Mouse (Mus musculus): ENCODE results near the gene Scd2. TPM values are rescaled to one million over a fixed set of nuclear protein-coding genes. Genes with fewer than 3 reads are reported as not detected.
"Not testable (repeated sequence)": the region's sequence is repeated elsewhere in the genome, so short reads cannot be mapped to it uniquely, and the experiment has no call there.

Scd2 gene
- polyA plus RNA-seq, 1 experiment from 2014 or later: 219 TPM

DNA sequence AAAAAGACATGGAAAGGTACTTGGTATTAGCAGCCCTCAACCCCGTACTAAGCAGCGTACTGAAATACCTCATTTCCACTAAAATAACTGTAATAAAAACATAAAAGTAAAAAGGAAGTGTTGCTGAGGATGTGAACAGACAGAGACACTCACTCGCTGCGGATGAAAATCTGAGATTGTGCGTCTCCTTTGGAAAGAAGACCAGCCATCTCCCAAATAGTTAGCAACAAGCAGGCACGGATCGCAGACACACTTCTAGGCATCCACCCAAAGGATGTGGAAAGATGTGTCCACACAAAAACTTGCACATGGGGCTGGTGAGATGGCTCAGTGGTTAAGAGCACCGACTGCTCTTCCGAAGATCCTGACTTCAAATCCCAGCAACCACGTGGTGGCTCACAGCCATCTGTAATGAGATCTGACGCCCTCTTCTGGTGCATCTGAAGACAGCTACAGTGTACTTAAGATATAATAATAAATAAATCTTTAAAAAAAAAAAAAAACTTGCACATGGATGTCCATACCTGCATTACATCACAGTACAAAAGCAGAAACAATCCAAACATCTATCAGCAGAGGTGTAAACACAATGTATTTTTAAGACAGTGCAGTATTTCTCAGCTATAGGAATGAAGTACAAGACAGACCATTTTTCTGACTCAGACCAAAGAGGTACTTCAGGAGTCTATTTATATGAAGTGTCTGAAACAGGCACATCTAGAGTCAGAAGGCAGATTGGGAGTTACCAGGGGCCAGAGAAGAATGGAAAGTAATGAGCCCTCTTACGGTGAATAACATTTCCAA lies 16.1 kb downstream of the Scd2 start:
- Histone ChIP-seq H3K27me3 (no peaks in the 10 kb centered on the region), H3K9ac (no peak overlapping the region), H3K4me1 (peaks cover 11% of the 10 kb centered on the region), H3K4me3 (no peak overlapping the region), H3K27ac (no peak overlapping the region), H3K9me3 (no peaks in the 10 kb centered on the region), H3K36me3 (peaks cover 48% of the 10 kb centered on the region), H3K4me2 (replicated peaks) (no peak overlapping the region)
- ATAC-seq (ENCODE audit: low FRiP score, low read depth): no peak
- WGBS: 78% methylated on average over 12 of the region's 12 CpGs

GRCm38 (mm10) chr19:44310155-44310575 lies 16.7 kb downstream of the Scd2 start:
- Histone ChIP-seq H3K36me3 (peaks cover 42% of the 10 kb centered on the region), H3K4me1 (peaks cover 12% of the 10 kb centered on the region)
- not testable (repeated sequence) for H3K9me3 ChIP-seq; H3K27me3 ChIP-seq; H3K4me2 ChIP-seq (replicated peaks); H3K27ac ChIP-seq; H3K4me3 ChIP-seq; ATAC-seq (ENCODE audit: low FRiP score, low read depth); H3K9ac ChIP-seq
- 78% methylated on average over 1 of the region's 1 CpGs for WGBS

DNA sequence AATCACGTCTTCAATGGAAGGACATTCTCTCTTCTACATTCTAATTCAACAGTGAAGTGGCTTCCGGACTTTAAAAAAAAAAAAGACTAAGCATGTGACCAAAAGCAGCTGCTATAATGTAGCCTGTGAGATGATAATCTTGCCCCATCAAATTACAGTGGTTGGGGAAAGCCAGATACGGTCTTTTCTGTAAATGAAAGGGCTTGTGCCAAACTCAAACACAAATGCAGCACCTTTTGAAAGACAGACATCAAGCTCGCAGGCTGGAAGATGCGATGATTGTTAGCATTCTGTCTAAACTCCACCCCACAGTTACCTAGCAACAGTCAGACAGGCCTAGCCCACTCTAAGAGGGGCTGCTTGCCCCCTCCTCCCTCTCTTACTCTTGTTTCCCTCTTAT lies 17.3 kb downstream of the Scd2 start:
- no peak overlapping the region for H3K4me2 ChIP-seq (replicated peaks)
- no peak overlapping the region for H3K9ac ChIP-seq
- WGBS: 60% methylated on average over 5 of the region's 5 CpGs
- no peak overlapping the region for H3K27ac ChIP-seq
- ATAC-seq (ENCODE audit: low FRiP score, low read depth): no peak
- H3K4me3 ChIP-seq: no peak overlapping the region
- H3K9me3 ChIP-seq: no peaks in the 10 kb centered on the region
- H3K27me3 ChIP-seq: no peaks in the 10 kb centered on the region
- H3K4me1 ChIP-seq: peaks cover 12% of the 10 kb centered on the region
- H3K36me3 ChIP-seq: peaks cover 36% of the 10 kb centered on the region

GRCm38 (mm10) chr19:44311306-44312006 lies 18.0 kb downstream of the Scd2 start:
- ATAC-seq (ENCODE audit: low FRiP score, low read depth): no peak
- H3K9ac ChIP-seq: no peak overlapping the region
- no peak overlapping the region for H3K4me3 ChIP-seq
- no peaks in the 10 kb centered on the region for H3K9me3 ChIP-seq
- H3K36me3 ChIP-seq: peaks cover 29% of the 10 kb centered on the region
- H3K4me1 ChIP-seq: peaks cover 12% of the 10 kb centered on the region
- 77% methylated on average over 8 of the region's 8 CpGs for WGBS
- no peak overlapping the region for H3K4me2 ChIP-seq (replicated peaks)
- no peaks in the 10 kb centered on the region for H3K27me3 ChIP-seq
- H3K27ac ChIP-seq: no peak overlapping the region; the same call in 1 of the 2 replicates

GRCm38 (mm10) chr19:44312007-44312360 lies 18.5 kb downstream of the Scd2 start:
- no peak overlapping the region for H3K4me3 ChIP-seq
- H3K27me3 ChIP-seq: no peaks in the 10 kb centered on the region
- no peak overlapping the region for H3K9ac ChIP-seq
- 61% methylated on average over 4 of the region's 4 CpGs for WGBS
- no peak for ATAC-seq (ENCODE audit: low FRiP score, low read depth)
- peaks cover 24% of the 10 kb centered on the region for H3K36me3 ChIP-seq
- no peak overlapping the region; the same call in 1 of the 2 replicates for H3K27ac ChIP-seq
- no peak overlapping the region for H3K4me2 ChIP-seq (replicated peaks)
- no peaks in the 10 kb centered on the region for H3K9me3 ChIP-seq
- peaks cover 12% of the 10 kb centered on the region for H3K4me1 ChIP-seq

DNA sequence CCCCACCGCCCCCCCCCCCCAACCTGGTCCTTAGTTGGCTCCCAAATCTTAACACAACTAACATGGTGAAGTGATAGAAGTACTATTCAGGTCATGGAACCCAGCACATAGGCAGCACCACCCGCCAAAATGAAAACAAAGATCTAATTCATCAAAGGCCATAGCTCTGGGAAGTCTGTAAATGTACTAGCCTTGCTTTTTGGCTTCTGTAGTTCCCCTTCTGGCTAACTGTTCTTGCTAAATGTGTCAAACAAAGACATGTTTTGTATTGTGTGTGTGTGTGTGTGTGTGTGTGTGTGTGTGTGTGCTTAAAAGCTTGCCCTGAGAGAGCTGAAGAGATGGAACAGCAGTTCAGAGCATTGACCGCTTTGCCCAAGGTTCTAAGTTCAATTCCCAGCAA lies 19.6 kb downstream of the Scd2 start:
- Histone ChIP-seq H3K9ac (no peak overlapping the region), H3K9me3 (no peaks in the 10 kb centered on the region), H3K4me2 (replicated peaks) (no peak overlapping the region), H3K27me3 (no peaks in the 10 kb centered on the region), H3K36me3 (peaks cover 13% of the 10 kb centered on the region), H3K4me3 (no peak overlapping the region), H3K4me1 (peaks cover 12% of the 10 kb centered on the region), H3K27ac (no peak overlapping the region)
- no peak for ATAC-seq (ENCODE audit: low FRiP score, low read depth)
- 77% methylated on average over 3 of the region's 3 CpGs for WGBS

GRCm38 (mm10) chr19:44314327-44314759 lies 20.9 kb downstream of the Scd2 start:
- Histone ChIP-seq H3K27me3 (no peaks in the 10 kb centered on the region), H3K9me3 (0 out of 2 replicates have a peak, but pooled peaks cover 5% of the 10 kb centered on the region), H3K27ac (peak overlapping the region; percentile 72; the same call in 1 of the 2 replicates), H3K4me1 (peaks cover 12% of the 10 kb centered on the region), H3K9ac (peak overlapping the region; percentile 65), H3K4me3 (peak overlapping the region; percentile 54), H3K4me2 (replicated peaks) (peak overlapping the region; percentile 85), H3K36me3 (peaks cover 2% of the 10 kb centered on the region)
- WGBS: 1% methylated on average over 18 of the region's 18 CpGs
- ATAC-seq (ENCODE audit: low FRiP score, low read depth): peak; percentile 92

GRCm38 (mm10) chr19:44314871-44315414 lies 21.5 kb downstream of the Scd2 start:
- peak overlapping the region; percentile 54 for H3K4me3 ChIP-seq
- ATAC-seq (ENCODE audit: low FRiP score, low read depth): peak; percentile 83

GRCm38 (mm10) chr19:44316752-44317315 lies 23.4 kb downstream of the Scd2 start:
- no peak overlapping the region for H3K9ac ChIP-seq
- no peak for ATAC-seq (ENCODE audit: low FRiP score, low read depth)
- WGBS: 31% methylated on average over 5 of the region's 5 CpGs
- H3K4me3 ChIP-seq: no peak overlapping the region
- H3K9me3 ChIP-seq: 0 out of 2 replicates have a peak, but pooled peaks cover 5% of the 10 kb centered on the region
- no peaks in the 10 kb centered on the region for H3K27me3 ChIP-seq
- peaks cover 12% of the 10 kb centered on the region for H3K4me1 ChIP-seq
- no peak overlapping the region for H3K27ac ChIP-seq
- no peaks in the 10 kb centered on the region; the same call in 1 of the 2 replicates for H3K36me3 ChIP-seq
- no peak overlapping the region for H3K4me2 ChIP-seq (replicated peaks)

More at GRCm38 (mm10) chr19:44314871-44315414, 21.5 kb downstream of the Scd2 start:
- under 1% methylated on average over 11 of the region's 11 CpGs for WGBS
- no peaks in the 10 kb centered on the region; the same call in 1 of the 2 replicates for H3K36me3 ChIP-seq
- H3K9me3 ChIP-seq: 0 out of 2 replicates have a peak, but pooled peaks cover 5% of the 10 kb centered on the region
- H3K4me1 ChIP-seq: peaks cover 12% of the 10 kb centered on the region
- peak overlapping the region; percentile 72 for H3K27ac ChIP-seq
- peak overlapping the region; percentile 65 for H3K9ac ChIP-seq
- H3K4me2 ChIP-seq (replicated peaks): peak overlapping the region; percentile 85
- H3K27me3 ChIP-seq: no peaks in the 10 kb centered on the region

DNA sequence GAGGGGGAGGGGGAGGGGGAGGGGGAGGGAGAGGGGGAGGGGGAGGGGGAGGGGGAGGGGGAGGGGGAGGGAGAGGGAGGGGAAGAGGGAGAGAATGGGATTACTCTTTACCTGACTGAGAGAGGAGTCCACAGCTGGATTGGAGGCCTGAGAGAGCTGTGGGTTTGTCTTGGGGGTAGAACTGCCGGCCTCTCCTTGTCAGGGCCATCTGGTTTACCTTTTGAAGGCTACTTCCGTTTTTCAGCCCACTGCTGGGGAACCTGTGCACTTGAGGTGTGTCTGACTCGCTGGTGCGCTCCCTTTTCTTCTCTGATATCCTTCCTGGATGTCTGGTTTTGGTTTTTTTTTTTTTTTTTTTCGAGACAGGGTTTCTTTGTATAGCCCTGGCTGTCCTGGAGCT lies 23.9 kb downstream of the Scd2 start:
- Histone ChIP-seq H3K4me2 (replicated peaks) (no peak overlapping the region), H3K9me3 (0 out of 2 replicates have a peak, but pooled peaks cover 5% of the 10 kb centered on the region), H3K4me3 (no peak overlapping the region), H3K36me3 (no peaks in the 10 kb centered on the region; the same call in 1 of the 2 replicates), H3K27me3 (no peaks in the 10 kb centered on the region), H3K4me1 (peaks cover 12% of the 10 kb centered on the region), H3K27ac (no peak overlapping the region), H3K9ac (no peak overlapping the region)
- WGBS: 74% methylated on average over 5 of the region's 5 CpGs
- ATAC-seq (ENCODE audit: low FRiP score, low read depth): no peak

GRCm38 (mm10) chr19:44318545-44318944 lies 25.1 kb downstream of the Scd2 start:
- no peak overlapping the region for H3K4me3 ChIP-seq
- H3K36me3 ChIP-seq: no peaks in the 10 kb centered on the region; the same call in 1 of the 2 replicates
- H3K9ac ChIP-seq: no peak overlapping the region
- no peak overlapping the region for H3K27ac ChIP-seq
- H3K4me2 ChIP-seq (replicated peaks): no peak overlapping the region
- H3K4me1 ChIP-seq: peaks cover 12% of the 10 kb centered on the region
- no peak for ATAC-seq (ENCODE audit: low FRiP score, low read depth)
- no peaks in the 10 kb centered on the region for H3K27me3 ChIP-seq
- 0 out of 2 replicates have a peak, but pooled peaks cover 5% of the 10 kb centered on the region for H3K9me3 ChIP-seq
